Mouse (Mus musculus): ENCODE results near the gene Sfxn5. TPM values are rescaled to one million over a fixed set of nuclear protein-coding genes. Genes with fewer than 3 reads are reported as not detected.

Sfxn5 gene
- polyA plus RNA-seq, 2 experiments = 5.8 to 6.6 TPM

- Histone ChIP-seq H3K36me3 (ENCODE audit: control insufficient read depth, insufficient read depth, low read length) (no peaks in the 10 kb centered on the region), H3K4me2 (replicated peaks; ENCODE audit: low read depth, low read length, severe bottlenecking) (no peak overlapping the region), H3K9me3 (ENCODE audit: control insufficient read depth, low read length) (no peaks in the 10 kb centered on the region), H3K9ac (ENCODE audit: low read depth, low read length, severe bottlenecking) (no peak overlapping the region), H3K4me1 (ENCODE audit: control insufficient read depth, insufficient read depth, low read length) (peaks cover 12% of the 10 kb centered on the region), H3K27me3 (ENCODE audit: control insufficient read depth, insufficient read depth, low read length) (no peaks in the 10 kb centered on the region), H3K4me3 (replicated peaks; ENCODE audit: low read length) (no peak overlapping the region), H3K27ac (replicated peaks; ENCODE audit: low read depth, low read length) (no peak overlapping the region)
- TF ChIP-seq POLR2A (IDR thresholded peaks at IDR 0.05; ENCODE audit: borderline replicate concordance, extremely low read depth, insufficient read depth, insufficient read length) = no peak
- DNase-seq (ENCODE audit: low spot score) (no peak), ATAC-seq (ENCODE audit: low FRiP score, low read depth) (no peak)
- 83% methylated on average over 5 of the region's 5 CpGs for WGBS
Observed at GRCm38 (mm10) chr6:85304966-85305365, 28.3 kb downstream of the Sfxn5 start.

GRCm38 (mm10) chr6:85302326-85303055 lies 30.7 kb downstream of the Sfxn5 start:
- Histone ChIP-seq H3K9me3 (ENCODE audit: control insufficient read depth, low read length) (no peaks in the 10 kb centered on the region), H3K9ac (ENCODE audit: low read depth, low read length, severe bottlenecking) (peak overlapping the region; percentile 32; the same call in 1 of the 2 replicates), H3K4me3 (replicated peaks; ENCODE audit: low read length) (no peak overlapping the region), H3K4me2 (replicated peaks; ENCODE audit: low read depth, low read length, severe bottlenecking) (no peak overlapping the region; the same call in 1 of the 2 replicates), H3K27me3 (ENCODE audit: control insufficient read depth, insufficient read depth, low read length) (no peaks in the 10 kb centered on the region), H3K4me1 (ENCODE audit: control insufficient read depth, insufficient read depth, low read length) (peaks cover 12% of the 10 kb centered on the region), H3K36me3 (ENCODE audit: control insufficient read depth, insufficient read depth, low read length) (no peaks in the 10 kb centered on the region), H3K27ac (replicated peaks; ENCODE audit: low read depth, low read length) (peak overlapping the region; percentile 86)
- WGBS = 22% methylated on average over 3 of the region's 3 CpGs
- DNase-seq (ENCODE audit: low spot score) (peak; percentile 89), ATAC-seq (ENCODE audit: low FRiP score, low read depth) (peak; percentile 84)
- no peak for TF ChIP-seq POLR2A (IDR thresholded peaks at IDR 0.05; ENCODE audit: borderline replicate concordance, extremely low read depth, insufficient read depth, insufficient read length)

GRCm38 (mm10) chr6:85295384-85296167 lies 37.6 kb downstream of the Sfxn5 start:
- WGBS = 60% methylated on average over 7 of the region's 7 CpGs
- H3K4me1 ChIP-seq (ENCODE audit: control insufficient read depth, insufficient read depth, low read length) = peaks cover 12% of the 10 kb centered on the region; the same call in 1 of the 2 replicates
- H3K4me2 ChIP-seq (replicated peaks; ENCODE audit: low read depth, low read length, severe bottlenecking) = no peak overlapping the region
- no peak overlapping the region for H3K4me3 ChIP-seq (replicated peaks; ENCODE audit: low read length)
- DNase-seq (ENCODE audit: low spot score) = peak; percentile 33
- no peak for TF ChIP-seq POLR2A (IDR thresholded peaks at IDR 0.05; ENCODE audit: borderline replicate concordance, extremely low read depth, insufficient read depth, insufficient read length)
- no peak for ATAC-seq (ENCODE audit: low FRiP score, low read depth)
- 0 out of 2 replicates have a peak overlapping the region, but pooled peaks have one; percentile 12 for H3K9ac ChIP-seq (ENCODE audit: low read depth, low read length, severe bottlenecking)
- H3K27ac ChIP-seq (replicated peaks; ENCODE audit: low read depth, low read length) = no peak overlapping the region
- no peaks in the 10 kb centered on the region for H3K9me3 ChIP-seq (ENCODE audit: control insufficient read depth, low read length)
- H3K36me3 ChIP-seq (ENCODE audit: control insufficient read depth, insufficient read depth, low read length) = no peaks in the 10 kb centered on the region
- H3K27me3 ChIP-seq (ENCODE audit: control insufficient read depth, insufficient read depth, low read length) = no peaks in the 10 kb centered on the region

GRCm38 (mm10) chr6:85294004-85294379 lies 39.2 kb downstream of the Sfxn5 start:
- no peak for DNase-seq (ENCODE audit: low spot score)
- Histone ChIP-seq H3K4me3 (replicated peaks; ENCODE audit: low read length) (no peak overlapping the region), H3K4me1 (ENCODE audit: control insufficient read depth, insufficient read depth, low read length) (peaks cover 12% of the 10 kb centered on the region; the same call in 1 of the 2 replicates), H3K36me3 (ENCODE audit: control insufficient read depth, insufficient read depth, low read length) (no peaks in the 10 kb centered on the region), H3K27me3 (ENCODE audit: control insufficient read depth, insufficient read depth, low read length) (no peaks in the 10 kb centered on the region), H3K9me3 (ENCODE audit: control insufficient read depth, low read length) (no peaks in the 10 kb centered on the region), H3K9ac (ENCODE audit: low read depth, low read length, severe bottlenecking) (no peak overlapping the region), H3K4me2 (replicated peaks; ENCODE audit: low read depth, low read length, severe bottlenecking) (no peak overlapping the region), H3K27ac (replicated peaks; ENCODE audit: low read depth, low read length) (no peak overlapping the region)
- WGBS = 48% methylated on average over 5 of the region's 5 CpGs
- no peak for TF ChIP-seq POLR2A (IDR thresholded peaks at IDR 0.05; ENCODE audit: borderline replicate concordance, extremely low read depth, insufficient read depth, insufficient read length)
- ATAC-seq (ENCODE audit: low FRiP score, low read depth) = no peak

- TF ChIP-seq POLR2A (IDR thresholded peaks at IDR 0.05; ENCODE audit: borderline replicate concordance, extremely low read depth, insufficient read depth, insufficient read length) = no peak
- Histone ChIP-seq H3K27ac (replicated peaks; ENCODE audit: low read depth, low read length) (no peak overlapping the region), H3K27me3 (ENCODE audit: control insufficient read depth, insufficient read depth, low read length) (no peaks in the 10 kb centered on the region), H3K4me3 (replicated peaks; ENCODE audit: low read length) (no peak overlapping the region), H3K36me3 (ENCODE audit: control insufficient read depth, insufficient read depth, low read length) (no peaks in the 10 kb centered on the region), H3K4me2 (replicated peaks; ENCODE audit: low read depth, low read length, severe bottlenecking) (no peak overlapping the region), H3K4me1 (ENCODE audit: control insufficient read depth, insufficient read depth, low read length) (peaks cover 12% of the 10 kb centered on the region; the same call in 1 of the 2 replicates), H3K9me3 (ENCODE audit: control insufficient read depth, low read length) (no peaks in the 10 kb centered on the region), H3K9ac (ENCODE audit: low read depth, low read length, severe bottlenecking) (no peak overlapping the region)
- ATAC-seq (ENCODE audit: low FRiP score, low read depth) (no peak), DNase-seq (ENCODE audit: low spot score) (no peak)
- WGBS = 54% methylated on average over 10 of the region's 10 CpGs
Observed at GRCm38 (mm10) chr6:85293255-85294003, 39.8 kb downstream of the Sfxn5 start.
